Mouse (Mus musculus) activated CD4-positive, CD25-positive, alpha-beta regulatory T cell, adult 4 months (primary cell): Measurements from ENCODE around the gene Ina. TPM values are rescaled to one million over a fixed set of nuclear protein-coding genes. Genes with fewer than 3 reads are reported as not detected.
"Not testable (repeated sequence)": the region's sequence is repeated elsewhere in the genome, so short reads cannot be mapped to it uniquely, and the experiment has no call there.

Source experiments
- ATAC-seq: one replicate; pipeline ENCODE4 v1.8.0; 2017
- polyA plus RNA-seq, 2 experiments: library from polyadenylated mRNA; unstranded; fragments of 100-300 nt; shearing (Covaris generic); gene quantifications; one replicate each; pipeline ENCODE4 v1.2.1; 2017

Gene Ina
- polyA plus RNA-seq: not detected

DNA sequence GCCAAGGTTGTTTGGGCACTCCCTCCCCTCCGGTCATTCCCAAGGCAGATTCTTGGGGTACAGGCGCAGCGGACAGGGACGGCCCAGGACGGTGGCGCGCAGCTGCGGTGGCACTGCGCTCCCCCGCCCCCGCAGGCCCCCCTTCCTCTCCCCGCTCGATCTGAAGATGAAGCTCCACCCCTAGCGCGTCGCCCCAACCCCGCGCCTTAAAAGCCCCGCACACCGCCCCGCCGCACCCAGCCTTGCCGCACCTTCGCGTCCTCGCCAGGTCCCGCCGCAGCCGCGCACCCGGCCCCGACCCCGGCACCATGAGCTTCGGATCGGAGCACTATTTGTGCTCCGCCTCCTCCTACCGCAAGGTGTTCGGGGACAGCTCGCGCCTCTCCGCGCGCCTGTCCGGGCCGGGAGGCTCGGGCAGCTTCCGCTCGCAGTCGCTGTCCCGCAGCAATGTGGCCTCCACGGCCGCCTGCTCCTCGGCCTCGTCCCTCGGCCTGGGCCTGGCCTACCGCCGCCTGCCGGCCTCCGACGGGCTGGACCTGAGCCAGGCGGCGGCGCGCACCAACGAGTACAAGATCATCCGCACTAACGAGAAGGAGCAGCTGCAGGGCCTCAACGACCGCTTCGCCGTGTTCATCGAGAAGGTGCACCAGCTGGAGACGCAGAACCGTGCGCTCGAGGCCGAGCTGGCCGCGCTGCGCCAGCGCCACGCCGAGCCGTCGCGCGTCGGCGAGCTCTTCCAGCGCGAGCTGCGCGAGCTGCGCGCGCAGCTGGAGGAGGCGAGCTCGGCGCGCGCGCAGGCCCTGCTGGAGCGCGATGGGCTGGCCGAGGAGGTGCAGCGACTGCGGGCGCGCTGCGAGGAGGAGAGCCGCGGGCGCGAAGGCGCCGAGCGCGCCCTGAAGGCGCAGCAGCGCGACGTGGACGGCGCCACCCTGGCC is at the start of gene Ina, which contains the start of gene Nt5c2:
Gene Ina, plus strand, starts transcription at position 252 of the 935 bp plus-strand sequence.
Gene Nt5c2, minus strand, starts transcription at position 707 of the 935 bp plus-strand sequence.
- ATAC-seq: no peak

DNA sequence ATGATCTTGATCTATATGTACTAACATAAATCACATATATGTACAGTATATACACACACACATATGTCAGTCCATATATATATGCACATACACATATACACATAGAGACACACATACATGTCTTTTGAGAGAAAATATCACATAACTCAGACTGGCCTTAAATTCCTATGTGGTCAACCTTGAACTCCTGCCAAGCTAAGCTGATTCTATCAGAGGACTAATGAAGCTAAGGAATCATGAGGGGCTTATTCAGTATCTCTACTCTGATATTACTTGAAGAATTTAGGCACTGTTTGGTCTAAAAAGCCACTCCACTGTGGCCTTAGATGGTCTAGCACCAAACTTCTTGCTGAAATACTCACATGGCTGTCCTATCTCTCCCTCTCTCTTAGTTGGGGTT is 49.0 kb upstream of the Ina start:
- no peak for ATAC-seq

DNA sequence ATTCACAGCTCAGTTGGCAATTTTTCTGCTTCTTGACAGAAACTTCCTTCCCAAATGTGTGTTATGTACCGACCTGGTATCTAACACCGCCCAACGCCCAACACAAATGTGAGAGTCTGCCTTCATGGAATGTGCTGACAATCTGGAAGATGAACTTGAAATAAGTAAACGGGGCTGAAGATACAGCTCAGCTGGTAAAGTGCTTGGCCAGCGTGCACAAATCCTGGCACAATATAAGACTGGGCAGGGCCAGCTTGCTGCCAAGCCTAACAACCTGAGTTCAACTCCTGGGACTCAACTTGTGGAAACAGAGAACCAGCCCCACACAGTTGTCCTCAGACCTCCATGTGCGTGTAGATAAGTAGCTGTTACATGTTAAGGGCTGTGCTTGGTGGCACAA is 48.2 kb upstream of the Ina start:
- ATAC-seq: no peak

DNA sequence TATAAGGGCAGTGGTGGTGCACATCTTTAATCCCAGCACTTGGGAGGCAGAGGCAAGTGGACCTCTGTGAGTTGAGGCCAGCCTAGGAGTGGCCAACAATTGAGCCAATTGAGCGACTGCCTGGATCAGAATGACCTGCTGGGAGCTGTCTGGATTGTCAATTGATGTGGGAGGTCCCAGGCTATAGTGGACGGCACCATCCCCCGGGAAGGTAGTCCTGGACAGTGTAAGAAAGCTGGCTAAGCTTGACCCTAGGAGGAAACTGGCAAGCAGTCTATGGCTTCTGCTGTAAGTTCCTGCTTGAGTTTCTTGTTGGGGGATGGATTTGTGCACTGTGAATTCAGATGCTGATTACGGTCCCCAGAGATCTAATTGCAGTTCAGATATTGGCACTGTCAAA is 46.6 kb upstream of the Ina start:
- ATAC-seq: no peak

DNA sequence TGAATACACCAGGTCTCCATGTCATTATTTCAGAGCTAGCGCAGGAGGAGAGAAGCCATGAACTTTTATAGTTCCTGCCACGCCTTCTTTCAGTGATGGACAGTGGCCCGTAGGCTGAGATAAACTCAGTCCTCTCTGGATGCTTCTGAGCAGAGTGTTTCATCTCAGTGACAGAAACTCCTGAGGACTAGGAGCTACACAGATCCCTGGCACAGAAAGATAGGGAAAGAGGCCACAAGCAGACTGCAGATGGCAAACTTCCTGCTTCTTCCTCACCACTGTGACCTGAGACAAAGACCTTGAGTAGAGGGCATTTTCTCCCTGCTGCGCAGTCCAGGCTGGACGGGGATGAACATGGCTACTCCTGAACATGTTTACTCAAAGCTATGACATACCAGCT is 45.7 kb upstream of the Ina start:
- ATAC-seq: no peak

DNA sequence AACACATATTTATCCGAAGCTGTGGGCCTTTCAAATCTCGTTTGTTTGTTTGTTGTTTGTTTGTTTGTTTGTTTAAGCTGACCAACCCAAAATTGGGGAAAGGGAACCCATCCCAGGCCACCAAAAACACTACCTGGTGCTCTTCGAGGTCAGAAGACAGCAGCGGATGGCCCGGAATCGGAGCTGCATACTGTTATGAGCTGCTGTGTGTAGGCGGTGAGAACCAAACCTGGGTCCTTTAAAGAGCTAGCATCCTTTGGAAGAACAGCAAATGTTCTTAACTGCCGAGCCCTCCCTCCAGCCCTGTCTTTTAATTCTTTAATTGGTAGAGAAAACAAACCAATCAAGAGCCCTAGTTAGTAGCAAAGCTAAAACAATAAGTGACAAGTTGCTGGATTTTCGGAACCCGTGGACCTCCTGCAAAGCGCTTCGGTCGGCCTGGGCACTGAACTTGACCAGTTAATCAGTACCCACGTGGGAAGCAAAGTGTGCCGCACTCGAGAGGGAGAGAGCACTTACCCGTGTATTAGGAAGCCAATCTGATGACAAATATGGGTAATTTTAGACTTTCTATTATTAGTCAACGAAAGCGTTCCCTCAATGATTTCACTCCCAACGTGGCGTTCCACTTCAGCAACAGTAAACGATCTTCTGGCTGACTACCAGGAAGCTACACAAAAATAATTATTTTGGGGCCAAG is 45.1 kb upstream of the Ina start:
- no peak for ATAC-seq

DNA sequence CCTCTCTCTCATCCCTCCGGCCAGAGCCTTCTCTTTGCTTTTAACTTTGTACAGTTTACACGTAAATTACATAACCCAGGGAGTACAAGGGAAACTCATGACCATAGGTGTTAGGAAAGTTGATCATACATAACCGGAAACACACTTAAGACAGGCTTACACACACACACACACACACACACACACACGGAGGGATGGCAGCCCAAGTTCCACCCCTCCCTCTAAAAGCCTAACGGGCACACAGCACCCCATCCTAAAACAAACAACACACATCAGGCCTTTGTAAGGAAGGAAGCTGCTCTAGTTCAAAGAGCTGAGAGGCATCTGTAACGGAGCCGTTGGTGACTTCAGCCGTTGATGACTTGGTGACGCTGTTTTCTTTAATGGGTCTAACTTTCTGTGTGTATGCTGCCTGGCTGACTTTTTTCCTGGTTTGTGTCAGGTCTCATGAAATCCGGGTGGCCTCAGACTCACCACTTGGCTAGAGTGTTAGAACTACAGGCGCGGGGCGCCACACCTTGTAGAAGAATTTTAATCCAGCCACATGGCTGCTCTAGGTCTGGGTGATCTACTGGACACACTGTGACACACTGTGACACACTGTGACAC is 44.3 kb upstream of the Ina start:
- ATAC-seq: peak; percentile 32

DNA sequence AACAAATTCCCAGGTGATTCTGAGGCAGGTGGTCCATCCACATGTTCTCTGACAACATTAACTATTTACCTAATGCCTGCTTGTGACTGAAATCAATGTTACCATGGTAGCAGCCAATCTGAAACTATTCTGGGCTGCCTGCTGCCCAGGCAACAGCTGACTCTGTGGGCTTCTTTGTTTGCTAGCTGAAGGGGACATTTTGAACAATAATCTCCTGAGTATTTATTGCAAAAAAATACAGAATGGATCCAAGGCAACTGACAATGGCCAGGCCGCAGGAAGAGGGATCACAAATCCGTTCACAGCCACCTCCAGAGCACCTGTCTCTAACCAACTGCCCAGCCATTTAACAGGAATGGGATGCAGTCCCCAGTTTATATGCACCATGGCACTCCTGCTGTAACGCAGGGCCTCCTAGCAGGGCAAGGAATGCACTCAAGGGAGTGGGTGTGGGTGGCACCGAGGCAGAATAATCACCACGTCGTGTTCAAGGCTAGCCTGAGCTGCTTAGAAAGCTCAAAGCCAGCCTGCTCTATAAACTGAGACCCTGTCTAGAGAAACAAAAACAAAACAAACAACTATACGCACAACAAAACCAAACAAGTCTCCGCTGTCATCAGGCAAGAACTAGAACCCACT is 43.3 kb upstream of the Ina start:
- no peak for ATAC-seq

DNA sequence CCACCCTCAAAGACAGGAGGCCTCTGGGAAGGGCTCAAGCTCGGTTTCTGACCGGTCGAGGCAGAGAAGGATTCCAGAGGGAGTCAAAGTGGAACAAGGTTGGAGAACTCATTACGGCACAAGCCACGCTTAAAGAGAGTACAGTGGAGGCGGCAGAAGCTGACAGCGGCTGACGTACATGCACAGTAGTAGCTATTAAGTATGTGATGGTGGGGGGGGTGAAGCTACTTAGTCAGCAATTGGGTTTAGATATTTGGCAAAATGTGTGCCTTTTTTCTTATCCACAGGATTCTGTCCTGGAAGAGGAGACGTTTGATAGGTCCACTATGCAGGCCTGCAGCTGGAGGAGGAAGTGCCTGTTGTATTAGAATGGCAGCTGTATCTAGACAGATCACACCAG is 42.8 kb upstream of the Ina start:
- ATAC-seq: no peak

DNA sequence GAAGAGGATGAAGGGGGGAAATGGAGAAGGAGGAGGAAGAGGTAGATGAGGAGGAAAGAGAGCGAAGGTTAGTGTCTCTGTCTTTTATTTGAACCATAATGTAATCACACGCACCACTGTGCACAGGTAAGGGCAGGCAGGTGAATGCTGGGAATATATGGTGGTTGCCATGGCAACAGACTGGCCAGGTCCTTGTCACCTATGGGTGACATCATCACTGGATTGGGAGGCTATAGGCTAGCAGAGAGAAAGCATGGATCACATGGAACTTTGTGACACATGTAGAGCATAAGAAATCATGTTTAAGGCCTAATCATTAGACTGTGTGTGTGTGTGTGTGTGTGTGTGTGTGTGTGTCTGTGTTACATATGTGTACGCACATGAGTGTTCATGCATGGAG is 42.3 kb upstream of the Ina start:
- no peak for ATAC-seq

DNA sequence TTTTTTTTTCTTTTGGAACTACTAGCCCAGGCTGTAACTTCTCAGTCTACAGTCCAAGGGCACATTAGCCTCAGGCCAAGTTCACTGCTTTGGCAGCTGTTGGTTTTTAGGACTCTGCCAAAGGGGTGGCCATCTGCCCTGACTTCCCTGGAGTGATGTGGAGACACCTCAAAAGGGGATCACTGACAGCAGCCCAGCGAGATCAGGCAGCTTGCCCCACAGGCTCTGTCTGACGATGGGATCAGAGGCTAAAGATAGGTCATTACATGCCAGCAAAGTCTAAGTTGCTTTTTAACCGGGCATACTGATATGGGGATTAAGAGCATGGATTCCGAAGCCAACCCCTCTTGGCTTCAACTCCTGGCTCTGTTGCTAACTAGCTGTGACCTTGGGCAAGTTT is 38.9 kb upstream of the Ina start:
- no peak for ATAC-seq

DNA sequence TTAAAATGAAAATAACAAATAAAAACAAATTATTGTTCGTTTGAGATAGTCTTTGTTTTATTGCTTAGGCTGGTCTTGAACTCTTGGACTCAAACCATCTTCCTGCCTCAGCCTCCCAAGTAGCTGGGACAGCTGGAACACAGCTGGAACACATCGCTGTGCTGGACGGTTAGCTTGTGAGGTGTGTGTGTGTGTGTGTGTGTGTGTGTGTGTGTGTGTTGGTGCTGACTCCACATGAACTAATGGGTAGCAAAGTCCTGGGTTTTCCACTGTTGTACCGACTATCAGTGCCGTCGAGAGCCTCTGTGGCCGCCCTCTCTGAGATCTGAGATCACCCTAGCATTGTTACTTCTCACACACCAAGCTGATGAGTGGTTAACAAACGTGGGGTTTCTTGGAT is 38.5 kb upstream of the Ina start:
- ATAC-seq: no peak

DNA sequence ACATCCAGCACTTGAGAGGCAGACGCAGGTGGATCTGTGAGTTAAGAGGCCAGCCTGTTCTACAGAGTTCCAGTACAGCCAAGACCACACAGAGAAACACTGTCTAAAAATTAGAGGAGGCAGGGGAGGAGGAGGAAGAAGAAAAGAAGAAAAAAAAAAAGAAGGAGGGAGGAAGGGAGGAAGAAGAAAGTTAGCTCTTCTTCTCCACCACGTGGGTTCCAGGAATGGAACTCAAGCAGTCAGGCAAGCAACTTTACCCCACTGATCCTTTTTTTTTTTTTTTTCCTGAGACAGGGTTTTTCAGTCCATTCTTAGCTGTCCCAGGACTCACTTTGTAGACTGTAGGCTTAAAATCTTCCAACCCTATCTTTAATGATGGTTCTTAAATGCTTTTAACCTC is 37.8 kb upstream of the Ina start:
- no peak for ATAC-seq

DNA sequence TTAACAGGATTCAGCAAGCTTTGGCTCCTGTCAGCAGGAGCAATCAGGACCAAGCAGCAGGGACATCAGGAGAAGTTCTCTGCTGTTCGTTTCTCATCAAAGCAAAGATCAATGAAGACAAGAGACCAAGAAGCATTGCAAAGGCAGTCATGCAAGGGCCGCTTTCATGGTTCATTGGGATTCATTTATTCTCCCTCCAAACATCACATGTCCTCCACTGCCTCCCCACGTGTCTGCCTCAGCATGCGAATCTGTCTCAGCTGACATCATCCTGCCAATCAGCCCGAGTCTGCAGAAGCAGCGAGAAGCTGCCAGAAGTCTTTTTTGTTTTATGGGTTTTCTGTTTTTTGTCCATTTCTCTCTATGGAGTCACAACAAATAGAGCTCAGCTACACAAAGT is 37.0 kb upstream of the Ina start:
- no peak for ATAC-seq

DNA sequence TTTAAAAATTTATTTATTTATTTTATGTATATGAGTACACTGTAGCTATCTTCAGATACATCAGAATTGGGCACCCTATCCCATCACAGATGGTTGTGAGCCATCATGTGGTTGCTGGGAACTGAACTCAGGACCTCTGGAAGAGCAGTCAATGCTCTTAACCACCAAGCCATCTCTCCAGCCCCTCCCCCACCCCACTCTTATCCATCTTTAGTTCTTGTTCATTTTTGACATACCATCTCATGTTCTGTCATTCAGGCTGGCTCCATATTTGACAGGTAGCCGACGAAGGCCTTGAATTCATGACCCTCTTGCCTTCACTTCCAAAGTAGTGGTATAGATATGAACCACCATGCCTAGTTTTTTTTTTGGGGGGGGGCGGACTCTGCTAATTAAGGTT is 36.4 kb upstream of the Ina start:
- ATAC-seq: not testable (repeated sequence)

DNA sequence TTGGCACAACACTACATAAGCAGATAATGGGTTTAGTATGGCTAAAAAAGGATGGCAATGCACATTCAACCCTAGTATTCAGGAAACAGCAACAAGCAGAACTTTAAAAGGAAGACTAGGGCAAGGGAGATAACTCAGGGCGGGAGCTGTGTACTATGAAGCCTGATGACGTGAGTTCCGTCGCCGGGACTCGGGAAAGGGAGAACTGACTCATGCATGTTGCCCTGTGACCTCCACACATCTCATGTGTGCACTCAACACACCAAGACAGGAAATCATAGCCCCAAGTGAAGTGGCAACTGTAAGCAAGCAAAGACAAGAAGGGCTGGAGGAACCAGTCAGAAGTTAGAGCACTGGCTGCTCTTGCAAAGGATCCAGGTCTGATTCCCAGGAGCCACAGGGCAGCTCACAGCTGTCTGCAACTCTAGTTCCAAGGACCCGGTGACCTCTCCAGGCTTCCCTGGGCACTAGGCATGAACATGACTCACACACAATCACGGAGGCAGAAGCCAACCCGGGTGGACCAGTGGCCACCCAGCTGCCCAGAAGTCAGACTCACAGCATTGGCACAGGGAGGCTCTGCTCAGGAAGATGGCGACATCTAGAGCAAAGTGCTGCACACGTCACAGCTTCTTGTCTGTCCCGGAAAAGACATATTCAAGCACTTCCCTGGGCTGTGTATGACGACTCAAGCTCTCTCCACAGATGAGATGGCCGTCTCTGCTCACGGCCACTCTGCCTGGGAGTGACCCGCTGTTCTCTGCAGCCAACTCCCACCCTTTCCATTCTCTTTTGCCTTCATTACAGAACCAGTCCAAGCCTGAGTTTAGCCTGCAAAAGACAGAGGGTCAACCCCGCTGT is 35.3 kb upstream of the Ina start:
- no peak for ATAC-seq

DNA sequence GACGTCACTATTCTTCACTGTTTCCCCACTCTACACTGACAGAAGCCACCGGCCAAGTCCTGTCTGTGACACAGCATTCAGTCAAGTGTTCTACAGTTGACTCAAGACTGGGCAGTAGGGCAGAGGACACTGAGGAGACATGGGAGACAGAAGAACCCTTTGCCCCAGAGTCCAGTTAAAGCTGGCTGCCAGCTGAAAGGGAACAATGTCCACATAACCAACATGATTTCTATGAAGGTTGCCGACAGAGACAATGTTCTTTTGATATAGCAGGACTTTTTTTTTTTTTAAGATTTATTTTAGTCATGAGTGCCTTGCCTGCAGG is 34.8 kb upstream of the Ina start:
- no peak for ATAC-seq

DNA sequence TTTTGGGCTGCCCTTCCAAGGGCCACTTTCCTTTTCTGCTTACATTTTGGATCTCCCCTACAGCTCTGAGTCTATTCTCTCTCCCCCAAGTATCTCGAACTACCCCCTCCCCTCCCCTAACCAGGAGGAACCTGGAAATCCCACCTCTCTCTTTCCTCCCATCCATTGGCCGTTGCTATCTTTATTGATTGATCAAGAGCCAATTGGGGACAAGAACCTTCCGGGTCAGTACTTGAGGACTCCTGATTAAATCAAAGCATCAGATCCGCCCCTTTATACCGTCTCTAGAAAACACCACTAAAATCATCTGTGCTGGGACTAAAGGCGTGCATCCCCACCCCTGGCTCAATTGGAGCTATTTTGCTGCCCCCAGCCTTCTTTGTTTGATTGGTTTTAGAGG is 33.0 kb upstream of the Ina start:
- no peak for ATAC-seq

DNA sequence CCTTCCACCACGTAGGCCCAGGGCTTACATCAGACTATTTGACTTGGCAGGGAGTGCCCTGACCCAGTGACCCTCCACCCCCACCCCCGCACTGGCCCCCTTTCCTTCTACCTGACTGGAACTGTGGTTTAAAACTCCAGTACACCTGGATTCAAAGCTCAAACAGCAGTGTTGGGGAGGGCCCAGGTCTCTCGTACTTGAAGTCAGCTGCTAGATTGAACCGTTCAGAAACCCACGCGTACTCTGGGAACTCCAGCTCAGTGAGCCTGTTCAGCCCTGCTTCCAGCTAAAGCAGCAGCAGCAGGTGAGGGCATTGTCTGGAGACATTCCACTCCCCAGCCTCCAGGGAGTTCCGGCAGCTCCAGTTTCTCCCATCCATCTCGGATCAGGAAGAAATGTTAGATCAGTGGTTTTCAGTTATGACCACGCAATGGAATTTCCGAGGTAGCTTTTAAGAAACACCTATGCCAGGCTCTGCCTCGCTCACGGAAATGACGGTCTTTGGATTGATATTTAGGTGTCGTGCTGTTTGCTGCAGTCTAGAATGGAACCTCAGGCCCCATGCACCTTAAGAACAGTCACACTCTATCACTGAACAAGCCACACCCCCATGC is 31.0 kb upstream of the Ina start:
- ATAC-seq: peak; percentile 43

DNA sequence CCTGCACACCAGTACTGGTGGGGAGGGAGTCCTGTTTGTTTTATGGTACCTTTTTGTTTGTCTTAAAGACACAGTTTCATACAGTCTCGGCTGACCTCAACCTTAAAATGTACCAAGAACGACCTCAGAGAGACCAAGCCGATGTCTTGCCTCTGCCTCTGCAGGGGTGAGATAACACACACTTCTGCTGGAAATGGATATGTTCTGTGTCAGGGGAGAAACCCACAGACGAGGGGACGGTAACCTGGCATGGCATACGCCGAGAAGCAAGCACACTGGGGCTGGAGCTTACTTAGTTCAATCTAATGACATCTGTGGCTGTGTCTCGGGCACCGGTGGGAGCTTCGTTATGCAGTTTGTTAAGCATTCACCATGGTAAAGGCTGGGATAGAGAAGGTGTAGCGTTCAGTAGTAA is 30.5 kb upstream of the Ina start:
- no peak for ATAC-seq

DNA sequence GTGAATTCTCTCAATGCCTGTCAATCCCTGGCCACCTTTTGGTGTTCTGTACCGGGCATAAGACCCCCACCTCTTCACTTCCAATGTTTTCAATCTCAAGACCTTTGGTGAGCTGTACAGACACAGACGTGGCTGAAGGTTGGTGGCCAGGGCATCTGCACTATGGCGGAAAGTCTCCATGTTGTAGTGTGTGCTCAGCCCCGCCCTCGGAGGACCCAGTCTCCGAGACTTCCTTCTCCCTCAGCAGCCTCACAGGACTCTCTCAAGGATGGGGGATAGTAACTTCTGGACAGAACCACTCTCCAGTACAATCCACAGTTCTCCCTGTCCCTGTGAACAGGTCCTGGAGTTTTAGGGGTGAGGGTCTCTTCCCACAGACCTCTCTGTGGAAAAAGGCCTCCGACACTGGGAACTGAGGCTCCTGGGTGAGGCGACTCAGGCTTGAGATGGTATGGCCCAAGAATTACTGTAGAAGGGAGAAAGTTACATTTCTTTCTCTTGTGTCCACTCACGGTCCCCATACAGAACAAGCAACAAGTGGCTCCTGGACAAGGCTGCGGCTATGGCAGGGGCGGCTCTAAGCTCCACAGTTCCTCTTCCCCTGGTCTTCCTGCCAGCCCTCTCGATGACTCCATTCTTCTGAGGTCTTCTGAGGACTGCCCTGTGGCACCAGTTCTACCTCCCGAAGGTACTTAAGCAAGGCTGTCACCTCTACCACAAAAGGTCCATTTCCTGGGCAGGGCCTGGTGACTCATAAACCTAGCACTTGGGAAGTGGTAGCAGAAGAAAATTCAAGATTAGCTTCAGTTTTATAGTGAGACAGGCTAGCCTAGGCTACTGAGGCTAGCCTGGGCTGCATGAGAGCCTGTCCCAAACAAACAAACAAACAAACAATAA is 29.5 kb upstream of the Ina start:
- ATAC-seq: no peak
